Mouse (Mus musculus): ENCODE measurements around the gene Akap6.
A peak's percentile ranks its signal among the peaks of the same experiment; 100 is the strongest.

Gene Akap6

GRCm38 (mm10) chr12:52904046-52904445 lies 204.9 kb downstream of the Akap6 start:
- no peak for DNase-seq (ENCODE audit: low read depth, low spot score)

GRCm38 (mm10) chr12:52908448-52909066 lies 209.4 kb downstream of the Akap6 start:
- DNase-seq (ENCODE audit: low read depth, low spot score) = no peak

- DNase-seq (ENCODE audit: low read depth, low spot score) = no peak
These were observed 211.2 kb downstream of the Akap6 start for GRCm38 (mm10) chr12:52910345-52910744.

- DNase-seq (ENCODE audit: low read depth, low spot score) = no peak
These were observed 211.6 kb downstream of the Akap6 start for GRCm38 (mm10) chr12:52910819-52911218.

GRCm38 (mm10) chr12:52918939-52919338 lies 219.8 kb downstream of the Akap6 start:
- peak; percentile 47 for DNase-seq (ENCODE audit: low read depth, low spot score)

- no peak for DNase-seq (ENCODE audit: low read depth, low spot score)
These were observed 223.3 kb downstream of the Akap6 start for GRCm38 (mm10) chr12:52922510-52922909.

DNA sequence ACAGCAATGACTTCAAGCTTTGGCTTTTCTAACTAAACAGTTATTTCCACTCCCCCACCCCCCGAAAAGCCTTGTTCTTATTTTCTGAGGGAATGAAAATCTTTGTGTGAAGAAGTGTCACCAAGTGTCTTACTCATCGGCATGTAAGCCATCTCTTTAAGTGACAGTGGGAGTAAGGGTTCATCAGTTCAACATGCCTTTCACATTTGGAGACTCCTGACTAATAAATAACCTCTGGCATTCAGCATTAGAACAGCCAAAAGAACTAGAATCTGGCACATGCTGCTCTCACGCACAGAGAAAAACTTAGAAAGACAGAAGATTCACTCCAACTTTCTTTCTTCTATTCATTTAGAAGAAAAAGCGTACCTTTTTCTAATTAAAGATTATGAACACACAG lies 226.3 kb downstream of the Akap6 start:
- DNase-seq (ENCODE audit: low read depth, low spot score) = no peak

DNA sequence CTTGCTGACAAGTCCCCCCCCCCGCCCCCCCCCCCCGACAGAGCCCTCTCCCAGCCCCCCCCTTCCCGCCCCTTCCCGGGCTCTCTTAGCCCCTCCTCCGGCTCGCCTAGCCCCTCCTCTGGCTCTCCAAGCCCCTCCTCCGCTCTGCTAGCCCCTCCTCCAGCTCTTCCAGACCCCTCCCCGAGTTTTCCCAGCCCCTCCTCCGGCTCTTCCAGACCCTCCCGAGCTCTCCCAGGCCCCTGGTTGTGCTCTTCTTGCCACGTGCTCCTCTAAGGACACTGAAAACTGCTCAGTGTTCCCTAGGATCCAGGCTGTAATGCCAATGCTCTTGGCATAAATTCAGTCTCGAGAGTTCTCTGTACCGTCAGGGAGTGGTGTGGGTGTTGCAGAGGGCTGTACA lies 234.6 kb downstream of the Akap6 start:
- no peak for DNase-seq (ENCODE audit: low read depth, low spot score)

GRCm38 (mm10) chr12:52934989-52935388 lies 235.8 kb downstream of the Akap6 start:
- DNase-seq (ENCODE audit: low read depth, low spot score) = no peak

GRCm38 (mm10) chr12:52938786-52939185 lies 239.6 kb downstream of the Akap6 start:
- no peak for DNase-seq (ENCODE audit: low read depth, low spot score)

DNA sequence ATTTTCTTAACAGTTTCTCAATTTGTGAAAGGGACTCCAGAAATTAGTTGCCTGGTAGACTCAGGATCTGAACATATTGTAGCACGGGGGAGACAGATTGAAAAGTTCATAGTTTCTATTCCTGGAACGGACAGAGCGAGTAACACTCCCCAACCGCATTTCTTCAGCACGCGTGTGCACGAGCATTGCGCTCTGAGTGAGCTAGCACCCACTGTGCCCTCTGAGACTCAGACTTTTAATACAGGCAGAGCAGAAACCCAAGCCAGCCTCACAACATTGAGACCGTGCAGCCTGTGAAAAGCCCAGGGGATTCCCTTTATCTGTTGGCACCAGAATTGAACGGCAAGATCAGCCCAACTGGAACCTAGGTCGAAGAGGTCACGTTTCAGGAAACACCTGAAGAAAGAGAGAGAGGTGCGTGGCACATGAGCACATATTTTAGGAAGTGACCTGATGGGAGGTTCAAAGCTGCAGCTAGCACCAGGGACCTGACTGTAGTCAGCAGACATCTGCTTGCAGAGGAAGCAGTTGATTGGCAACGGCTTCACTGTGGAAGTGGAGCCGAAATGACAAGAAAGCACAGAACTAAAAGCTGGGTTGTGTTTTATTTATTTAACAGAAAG lies 240.3 kb downstream of the Akap6 start:
- DNase-seq (ENCODE audit: low read depth, low spot score) = no peak

- DNase-seq (ENCODE audit: low read depth, low spot score) = no peak
These were observed 242.8 kb downstream of the Akap6 start for GRCm38 (mm10) chr12:52941941-52942340.

GRCm38 (mm10) chr12:52944274-52944673 lies 245.1 kb downstream of the Akap6 start:
- DNase-seq (ENCODE audit: low read depth, low spot score) = no peak

GRCm38 (mm10) chr12:52944949-52945348 lies 245.8 kb downstream of the Akap6 start:
- DNase-seq (ENCODE audit: low read depth, low spot score) = no peak

- no peak for DNase-seq (ENCODE audit: low read depth, low spot score)
These were observed 251.5 kb downstream of the Akap6 start for GRCm38 (mm10) chr12:52950660-52951059.

GRCm38 (mm10) chr12:52957587-52957986 lies 258.4 kb downstream of the Akap6 start:
- DNase-seq (ENCODE audit: low read depth, low spot score) = no peak

DNA sequence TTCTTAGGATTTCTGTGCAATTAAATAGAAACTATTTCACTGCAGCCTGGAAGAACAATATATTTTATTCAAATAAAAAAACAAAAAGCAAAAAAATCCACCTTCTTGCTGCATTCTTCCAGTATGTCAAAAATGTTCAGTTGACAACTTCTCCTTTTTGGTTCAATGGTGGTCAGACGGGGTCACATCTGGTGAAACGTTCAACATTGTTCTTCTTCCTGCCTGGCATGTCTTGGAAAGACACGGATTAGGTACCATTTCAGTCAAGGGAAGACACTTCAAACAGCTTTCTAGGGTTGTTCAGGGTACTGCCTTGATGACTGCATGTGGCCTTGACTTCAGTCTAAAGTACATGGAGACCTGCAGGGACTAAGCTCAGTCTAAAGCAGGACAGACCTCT lies 258.8 kb downstream of the Akap6 start:
- DNase-seq (ENCODE audit: low read depth, low spot score) = no peak

- no peak for DNase-seq (ENCODE audit: low read depth, low spot score)
These were observed 292.6 kb downstream of the Akap6 start for GRCm38 (mm10) chr12:52991745-52992144.

DNA sequence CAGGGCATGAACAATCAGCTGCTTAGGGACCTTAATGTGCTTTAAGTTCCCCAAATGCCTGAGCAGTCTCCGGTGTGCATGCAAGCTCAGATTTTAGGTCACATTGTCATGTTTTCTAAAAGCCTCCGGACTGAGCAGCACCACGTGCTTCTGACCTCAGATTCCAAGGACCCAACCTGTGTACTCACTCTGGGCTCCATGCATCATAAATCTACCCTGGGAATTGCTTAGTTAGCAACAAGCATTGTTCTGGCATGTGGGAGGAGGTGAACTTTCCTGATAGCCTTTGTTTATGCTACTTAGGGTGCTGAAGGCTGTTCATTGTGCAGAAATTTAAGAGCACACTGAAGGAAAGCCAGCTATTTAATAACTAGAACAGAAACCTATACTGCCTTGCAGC lies 313.2 kb downstream of the Akap6 start:
- DNase-seq (ENCODE audit: low read depth, low spot score) = no peak

DNA sequence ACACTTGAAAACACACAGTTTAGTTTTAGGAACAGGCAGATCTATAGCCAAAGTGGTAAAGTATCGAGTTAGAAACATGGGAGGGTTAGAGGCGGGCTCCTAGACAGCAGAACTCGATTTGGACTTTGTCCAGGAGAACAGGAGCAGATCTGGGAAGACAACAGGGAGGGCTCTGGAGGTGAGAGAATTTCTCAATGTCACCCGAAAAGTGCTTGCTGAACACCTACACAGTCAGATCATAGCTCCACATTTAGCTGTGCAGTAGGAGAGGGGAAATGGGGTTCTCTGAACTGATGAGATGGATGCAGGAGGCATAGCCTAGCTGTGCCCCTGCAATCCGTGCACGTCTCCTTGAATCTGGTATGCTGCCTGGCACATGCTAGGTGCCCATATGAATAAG lies 315.4 kb downstream of the Akap6 start:
- DNase-seq (ENCODE audit: low read depth, low spot score) = no peak

DNA sequence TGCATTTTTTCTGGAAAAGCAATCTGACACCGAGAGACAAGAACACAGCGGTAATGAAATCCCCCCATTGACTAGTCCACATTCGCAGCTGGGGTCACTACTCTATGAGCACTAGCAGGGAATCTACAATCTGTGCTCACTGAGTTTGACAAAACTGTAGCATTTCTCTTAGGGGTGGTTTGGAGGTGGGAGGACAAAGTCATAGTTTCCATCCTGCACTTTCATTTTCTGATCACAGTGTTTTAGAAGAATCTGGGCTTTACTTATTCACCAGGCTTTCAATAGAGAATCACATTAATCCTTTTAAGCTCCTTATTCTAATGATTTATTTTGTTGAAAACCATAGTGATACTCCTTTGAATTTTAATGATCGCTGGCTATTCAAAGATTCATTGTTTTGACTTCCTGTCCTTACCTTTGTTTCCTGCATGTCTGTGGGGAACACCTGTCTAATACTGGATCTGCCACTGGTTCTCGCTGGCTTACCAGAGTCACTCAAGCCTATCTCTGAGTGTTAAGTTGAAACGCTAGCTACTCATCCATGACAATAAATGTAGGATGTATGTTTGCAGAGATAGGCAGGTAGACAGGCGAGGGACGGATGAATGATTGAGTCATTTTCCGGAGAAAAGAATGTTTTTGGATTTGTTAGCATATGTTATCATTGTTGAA lies 325.5 kb downstream of the Akap6 start:
- no peak for DNase-seq (ENCODE audit: low read depth, low spot score)

DNA sequence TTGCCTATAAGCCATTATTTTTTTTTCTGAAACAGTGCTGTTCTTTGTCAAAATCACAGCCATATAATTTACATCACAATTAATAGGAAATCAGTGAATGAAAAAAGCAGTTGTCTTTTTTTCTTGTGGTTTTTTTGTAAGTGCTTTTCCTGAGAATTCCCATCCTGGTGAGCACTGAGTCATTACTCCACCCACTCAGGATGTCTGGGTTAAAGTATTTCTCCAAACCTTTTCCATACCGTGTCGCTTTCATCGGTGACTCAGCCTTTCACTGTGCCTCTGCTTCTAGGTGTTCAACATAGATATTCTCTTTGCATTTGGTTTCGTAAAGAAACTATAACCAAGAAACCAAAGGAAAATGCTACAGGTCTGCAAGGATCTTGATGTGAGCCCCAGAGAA lies 328.1 kb downstream of the Akap6 start:
- DNase-seq (ENCODE audit: low read depth, low spot score) = no peak

- no peak for DNase-seq (ENCODE audit: low read depth, low spot score)
These were observed 329.7 kb downstream of the Akap6 start for GRCm38 (mm10) chr12:53028926-53029325.
